Mouse (Mus musculus) megakaryocyte, embryonic 14.5 days (primary cell): ENCODE data around the gene Egfl8. TPM values are rescaled to one million over a fixed set of nuclear protein-coding genes. Genes with fewer than 3 reads are reported as not detected.
A peak's percentile ranks its signal among the peaks of the same experiment; 100 is the strongest.

Experiments
- H3K27me3 ChIP-seq: replicated peaks from 2 replicates; pipeline ENCODE3; 2012; ENCODE audit warnings: inconsistent platforms
- H3K36me3 ChIP-seq: replicated peaks from 2 replicates; pipeline ENCODE3; 2012; ENCODE audit warnings: low read length, inconsistent platforms, mixed read lengths
- H3K4me1 ChIP-seq: 2 replicates; pipeline ENCODE4 v1.6.1; 2012; ENCODE audit warnings: inconsistent platforms
- H3K4me3 ChIP-seq: replicated peaks from 2 replicates; pipeline ENCODE3; 2012; ENCODE audit warnings: moderate library complexity, mild to moderate bottlenecking, inconsistent platforms
- H3K9me3 ChIP-seq: 2 replicates; pipeline ENCODE4 v1.6.1; 2012; ENCODE audit warnings: inconsistent platforms
- FLI1 ChIP-seq: IDR thresholded peaks from 2 replicates; pipeline ENCODE4 v1.6.1; 2012; ENCODE audit warnings: low read length, inconsistent platforms, mixed read lengths
- GATA1 ChIP-seq: IDR thresholded peaks from 3 replicates; pipeline ENCODE4 v1.6.1; 2012; ENCODE audit warnings: mixed read lengths, low read length, inconsistent platforms, borderline replicate concordance
- polyA plus RNA-seq: library from polyadenylated mRNA; stranded (reverse); fragments of >175 nt; gene quantifications from 2 replicates; pipeline ENCODE4 v1.2.3, GENCODE M21; 2012; ENCODE audit warnings: low replicate concordance; ENCODE audit not compliant: insufficient read depth

The Egfl8 gene
- polyA plus RNA-seq, 1 experiment = 1.9 TPM

- Histone ChIP-seq H3K36me3 (peaks cover 22% of the 10 kb centered on the region), H3K9me3 (no peaks in the 10 kb centered on the region), H3K4me1 (peaks cover 75% of the 10 kb centered on the region), H3K4me3 (peak overlapping the region; percentile 94), H3K27me3 (peaks cover 9% of the 10 kb centered on the region)
- TF ChIP-seq GATA1 = no peak
- TF ChIP-seq FLI1 = no peak
Observed at GRCm38 (mm10) chr17:34590154-34590987, 25.4 kb downstream of the Egfl8 start.

- TF ChIP-seq FLI1 (no peak), GATA1 (no peak)
- peaks cover 69% of the 10 kb centered on the region for H3K4me1 ChIP-seq
- H3K27me3 ChIP-seq = peaks cover 9% of the 10 kb centered on the region
- H3K9me3 ChIP-seq = no peaks in the 10 kb centered on the region
- H3K36me3 ChIP-seq = peaks cover 16% of the 10 kb centered on the region
- H3K4me3 ChIP-seq = peak within 1 kb of the TSS; percentile 94
Observed at GRCm38 (mm10) chr17:34589681-34590101, 26.1 kb downstream of the Egfl8 start, which contains the start of gene Gpsm3. TSS of gene Gpsm3 (plus strand) at chr17:34589806.

DNA sequence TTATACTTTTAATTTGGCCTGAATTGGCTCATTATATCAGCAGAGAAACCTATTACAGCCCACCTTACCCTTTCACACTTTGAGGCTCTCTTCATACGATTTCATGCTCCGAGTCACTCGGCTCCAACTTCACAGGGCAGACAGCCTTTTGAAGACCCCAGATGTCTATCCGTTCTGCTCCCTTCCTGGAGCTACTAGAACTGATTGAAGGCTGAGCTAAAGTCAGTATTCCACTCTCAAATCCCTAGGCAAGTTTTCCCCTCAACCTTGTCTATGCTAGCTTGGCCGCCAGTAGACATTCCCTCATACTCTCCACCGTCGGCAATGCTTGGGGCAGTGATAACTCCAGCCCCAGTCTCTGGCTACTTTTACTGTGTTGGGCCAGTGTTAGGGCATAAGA, 26.6 kb downstream of the Egfl8 start:
- peak overlapping the region; percentile 94 for H3K4me3 ChIP-seq
- no peak for TF ChIP-seq GATA1

GRCm38 (mm10) chr17:34588767-34589166, 27.0 kb downstream of the Egfl8 start:
- Histone ChIP-seq H3K4me1 (peaks cover 60% of the 10 kb centered on the region), H3K4me3 (peak overlapping the region; percentile 93)

More for the DNA sequence above, 26.6 kb downstream of the Egfl8 start:
- Histone ChIP-seq H3K9me3 (no peaks in the 10 kb centered on the region), H3K27me3 (peaks cover 9% of the 10 kb centered on the region), H3K4me1 (peaks cover 64% of the 10 kb centered on the region), H3K36me3 (peaks cover 11% of the 10 kb centered on the region)

GRCm38 (mm10) chr17:34587814-34588213, 28.0 kb downstream of the Egfl8 start:
- Histone ChIP-seq H3K4me3 (peak overlapping the region; percentile 93), H3K36me3 (no peaks in the 10 kb centered on the region), H3K27me3 (peaks cover 18% of the 10 kb centered on the region), H3K4me1 (peaks cover 50% of the 10 kb centered on the region), H3K9me3 (no peaks in the 10 kb centered on the region)
- TF ChIP-seq FLI1 (no peak), GATA1 (no peak)

More at GRCm38 (mm10) chr17:34588767-34589166, 27.0 kb downstream of the Egfl8 start:
- H3K9me3 ChIP-seq = no peaks in the 10 kb centered on the region
- H3K36me3 ChIP-seq = peaks cover 6% of the 10 kb centered on the region
- TF ChIP-seq GATA1 (no peak), FLI1 (no peak)
- H3K27me3 ChIP-seq = peaks cover 10% of the 10 kb centered on the region

- no peaks in the 10 kb centered on the region for H3K36me3 ChIP-seq
- TF ChIP-seq FLI1 = no peak
- no peak for TF ChIP-seq GATA1
- H3K4me1 ChIP-seq = peaks cover 50% of the 10 kb centered on the region
- no peaks in the 10 kb centered on the region for H3K9me3 ChIP-seq
- peaks cover 21% of the 10 kb centered on the region for H3K27me3 ChIP-seq
- peak overlapping the region; percentile 93 for H3K4me3 ChIP-seq
Observed at GRCm38 (mm10) chr17:34587423-34587811, 28.4 kb downstream of the Egfl8 start.

DNA sequence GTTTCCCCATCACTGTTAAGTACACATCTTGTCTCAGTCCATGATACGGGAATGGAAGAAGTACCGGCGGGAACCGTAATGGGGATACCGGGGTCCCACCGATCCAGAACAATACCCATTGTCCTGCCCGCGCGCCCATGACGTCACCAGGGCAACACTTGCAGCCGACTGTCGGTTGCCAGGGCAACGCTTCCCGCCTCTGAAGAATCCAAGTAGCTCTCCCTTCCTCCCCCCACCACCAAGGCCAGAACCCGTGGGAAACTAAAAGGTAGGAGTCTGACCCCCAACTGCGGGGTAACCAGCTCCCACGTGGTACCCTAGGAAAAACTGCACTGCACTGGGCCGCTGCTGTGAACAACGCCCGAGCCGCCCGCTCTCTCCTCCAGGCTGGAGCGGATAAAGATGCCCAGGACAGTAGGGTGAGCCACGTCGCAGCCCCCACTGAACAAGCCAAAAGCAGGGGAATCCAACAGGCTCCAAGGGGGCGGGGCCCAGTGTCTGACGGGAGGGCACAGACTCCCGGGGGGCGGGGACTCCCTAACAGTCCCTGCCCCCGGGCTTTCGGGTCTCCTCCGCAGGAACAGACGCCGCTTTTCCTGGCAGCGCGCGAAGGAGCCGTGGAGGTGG, 28.9 kb downstream of the Egfl8 start:
- peak overlapping the region; percentile 93 for H3K4me3 ChIP-seq
- H3K36me3 ChIP-seq = no peaks in the 10 kb centered on the region
- TF ChIP-seq GATA1 (no peak), FLI1 (no peak)
- peaks cover 50% of the 10 kb centered on the region for H3K4me1 ChIP-seq
- H3K27me3 ChIP-seq = peaks cover 26% of the 10 kb centered on the region
- no peaks in the 10 kb centered on the region for H3K9me3 ChIP-seq

GRCm38 (mm10) chr17:34585877-34586771, 29.6 kb downstream of the Egfl8 start:
- TF ChIP-seq FLI1 = no peak
- no peak for TF ChIP-seq GATA1

GRCm38 (mm10) chr17:34585121-34585520, 30.6 kb downstream of the Egfl8 start:
- Histone ChIP-seq H3K36me3 (no peaks in the 10 kb centered on the region), H3K4me3 (no peak overlapping the region), H3K27me3 (peaks cover 40% of the 10 kb centered on the region), H3K9me3 (no peaks in the 10 kb centered on the region), H3K4me1 (peaks cover 34% of the 10 kb centered on the region)
- TF ChIP-seq GATA1 (no peak), FLI1 (no peak)

More at GRCm38 (mm10) chr17:34585877-34586771, 29.6 kb downstream of the Egfl8 start:
- Histone ChIP-seq H3K4me3 (peak overlapping the region; percentile 93), H3K9me3 (no peaks in the 10 kb centered on the region), H3K27me3 (peaks cover 30% of the 10 kb centered on the region), H3K4me1 (peaks cover 44% of the 10 kb centered on the region), H3K36me3 (no peaks in the 10 kb centered on the region)
